Mouse (Mus musculus) liver (tissue): ENCODE measurements around the gene Snap91.

Experiments
- DNase-seq: peaks from one replicate; pipeline ENCODE4 v3.0.0-alpha.2; 2020; ENCODE audit warnings: mixed read lengths

Gene Snap91

GRCm38 (mm10) chr9:86880113-86880972 is at the start of gene Snap91:
Gene Snap91 (minus strand): TSS chr9:86880654.
- peak; percentile 30 for DNase-seq

GRCm38 (mm10) chr9:86926519-86926918 is 46.1 kb upstream of the Snap91 start:
- DNase-seq: no peak

- DNase-seq: no peak
These were observed 45.2 kb upstream of the Snap91 start for GRCm38 (mm10) chr9:86925688-86926087.

- no peak for DNase-seq
These were observed 42.0 kb upstream of the Snap91 start for GRCm38 (mm10) chr9:86922430-86922829.

- DNase-seq: no peak
These were observed 36.1 kb upstream of the Snap91 start for GRCm38 (mm10) chr9:86916543-86916942.

GRCm38 (mm10) chr9:86899502-86900199 is 19.2 kb upstream of the Snap91 start:
- DNase-seq: no peak

- peak; percentile 4 for DNase-seq
These were observed 990 bp downstream of the Snap91 start for GRCm38 (mm10) chr9:86879216-86880112.

- DNase-seq: no peak
These were observed 1.7 kb downstream of the Snap91 start for GRCm38 (mm10) chr9:86878716-86879115.

GRCm38 (mm10) chr9:86873681-86874080 is 6.8 kb downstream of the Snap91 start:
- no peak for DNase-seq

GRCm38 (mm10) chr9:86869586-86870338 is 10.7 kb downstream of the Snap91 start:
- no peak for DNase-seq

GRCm38 (mm10) chr9:86858101-86858500 is 22.4 kb downstream of the Snap91 start:
- no peak for DNase-seq

GRCm38 (mm10) chr9:86857626-86858025 is 22.8 kb downstream of the Snap91 start:
- DNase-seq: no peak

GRCm38 (mm10) chr9:86852861-86853260 is 27.6 kb downstream of the Snap91 start:
- DNase-seq: no peak

GRCm38 (mm10) chr9:86851689-86852088 is 28.8 kb downstream of the Snap91 start:
- DNase-seq: no peak

- DNase-seq: no peak
These were observed 29.8 kb downstream of the Snap91 start for GRCm38 (mm10) chr9:86850452-86851207.

GRCm38 (mm10) chr9:86843747-86844353 is 36.6 kb downstream of the Snap91 start:
- no peak for DNase-seq

- no peak for DNase-seq
These were observed 50.7 kb downstream of the Snap91 start for GRCm38 (mm10) chr9:86829792-86830191.

GRCm38 (mm10) chr9:86829034-86829433 is 51.4 kb downstream of the Snap91 start:
- no peak for DNase-seq

GRCm38 (mm10) chr9:86819366-86819765 is 61.1 kb downstream of the Snap91 start:
- DNase-seq: no peak

- DNase-seq: no peak
These were observed 62.8 kb downstream of the Snap91 start for GRCm38 (mm10) chr9:86817673-86818072.

- DNase-seq: no peak
These were observed 66.1 kb downstream of the Snap91 start for GRCm38 (mm10) chr9:86814340-86814739.
